Mouse (Mus musculus) layer of hippocampus, postnatal 25 days (tissue): ENCODE measurements around the gene Cpm. TPM values are rescaled to one million over a fixed set of nuclear protein-coding genes. Genes with fewer than 3 reads are reported as not detected.
"Not testable (repeated sequence)": the region's sequence is repeated elsewhere in the genome, so short reads cannot be mapped to it uniquely, and the experiment has no call there.

Source experiments
- DNase-seq, 2 experiments: peaks; one replicate each; pipeline ENCODE4 v3.0.0; 2022; ENCODE audit warnings: mixed read lengths in 2 of 2, low spot score in 1 of 2; ENCODE audit errors: extremely low spot score in 1 of 2
- total RNA-seq, 2 experiments: library from RNA; stranded (reverse); gene quantifications; 2 replicates each; pipeline ENCODE4 v1.2.3; 2021

The Cpm gene
- total RNA-seq, 2 experiments from 2014 or later = 8.5 to 11.4 TPM

GRCm38 (mm10) chr10:117616765-117617164, 12.5 kb upstream of the Cpm start:
- DNase-seq = not testable (repeated sequence)

DNA sequence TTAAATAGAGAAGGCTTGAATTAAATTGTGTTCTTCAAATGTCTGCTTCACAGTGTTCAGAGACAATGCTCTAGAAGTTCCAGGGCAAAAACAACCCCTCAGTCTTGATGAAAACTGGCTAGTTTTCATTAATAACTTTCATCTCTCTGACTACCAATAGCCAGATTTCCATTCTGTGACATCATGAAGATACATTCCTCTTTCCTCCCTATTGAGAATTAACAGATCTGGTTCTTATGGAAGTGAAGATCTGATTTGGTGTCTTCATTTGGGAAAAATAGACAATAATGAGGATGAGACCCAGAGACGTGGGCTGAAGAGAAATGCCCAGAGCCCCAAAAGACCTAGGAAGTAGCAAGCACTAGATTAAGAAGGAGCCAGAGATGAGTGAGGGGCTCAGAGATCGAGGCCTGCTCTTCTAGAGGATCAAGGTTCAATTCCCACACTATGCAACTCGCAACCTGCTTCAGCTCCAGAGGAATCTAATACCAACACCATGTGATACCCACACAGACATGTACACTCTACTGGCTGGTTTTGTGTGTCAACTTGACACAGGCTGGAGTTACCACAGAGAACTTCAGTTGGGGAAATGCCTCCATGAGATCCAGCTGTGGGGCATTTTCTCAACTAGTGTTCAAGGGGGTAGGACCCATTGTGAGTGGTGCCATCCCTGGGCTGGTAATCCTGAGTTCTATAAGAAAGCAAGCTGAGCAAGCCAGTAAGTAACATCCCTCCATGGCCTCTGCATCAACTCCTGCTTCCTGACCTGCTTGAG, 11.5 kb upstream of the Cpm start:
- DNase-seq = no peak

- DNase-seq = no peak
These were observed 10.0 kb upstream of the Cpm start for GRCm38 (mm10) chr10:117619041-117619861.

- DNase-seq = no peak
These were observed 9.5 kb upstream of the Cpm start for GRCm38 (mm10) chr10:117619862-117620179.

- DNase-seq = no peak
These were observed 8.8 kb upstream of the Cpm start for GRCm38 (mm10) chr10:117620530-117620929.

GRCm38 (mm10) chr10:117620934-117621501, 8.3 kb upstream of the Cpm start:
- DNase-seq = no peak

- no peak for DNase-seq
These were observed 7.4 kb upstream of the Cpm start for GRCm38 (mm10) chr10:117621616-117622533.

DNA sequence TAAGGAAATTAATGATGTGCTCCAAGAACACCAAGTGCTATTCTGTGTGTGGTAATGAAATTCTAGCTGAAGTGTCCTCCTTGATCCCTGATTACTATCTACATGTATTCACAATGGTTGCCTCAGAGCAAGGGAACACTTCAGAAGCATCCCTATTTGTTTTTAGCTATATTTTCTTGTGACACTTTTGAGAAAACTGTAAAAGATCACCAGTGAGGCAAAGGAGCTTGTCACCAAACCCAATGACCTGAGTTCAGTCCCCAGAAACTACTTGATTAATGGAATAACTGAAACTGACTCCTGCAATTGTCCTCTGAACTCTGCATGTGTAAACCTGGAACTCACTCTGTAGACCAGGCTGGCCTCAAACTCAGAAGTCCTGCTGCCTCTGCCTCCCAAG, 5.9 kb upstream of the Cpm start:
- no peak for DNase-seq

GRCm38 (mm10) chr10:117624222-117624621, 5.1 kb upstream of the Cpm start:
- no peak for DNase-seq

GRCm38 (mm10) chr10:117624655-117625497, 4.4 kb upstream of the Cpm start:
- DNase-seq = no peak

- no peak for DNase-seq
These were observed 3.6 kb upstream of the Cpm start for GRCm38 (mm10) chr10:117625500-117626296.

DNA sequence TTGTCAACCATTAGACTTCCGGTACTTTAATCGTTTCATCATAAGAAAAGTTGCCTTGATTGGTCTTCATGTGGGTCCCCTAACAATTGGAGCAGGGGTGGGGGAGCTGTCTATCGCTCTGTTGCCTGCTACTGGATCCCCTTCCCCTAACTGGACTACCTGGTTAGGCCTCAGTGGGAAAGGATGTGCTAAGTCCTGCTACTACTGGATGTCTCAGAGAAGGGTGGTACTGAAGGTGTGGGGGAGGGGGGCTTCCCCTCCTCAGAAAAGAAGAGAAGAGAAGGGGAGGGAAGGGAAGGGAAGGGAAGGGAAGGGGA, 3.0 kb upstream of the Cpm start:
- no peak for DNase-seq

GRCm38 (mm10) chr10:117626840-117627615, 2.3 kb upstream of the Cpm start:
- no peak for DNase-seq

GRCm38 (mm10) chr10:117627616-117627930, 1.7 kb upstream of the Cpm start:
- no peak for DNase-seq

DNA sequence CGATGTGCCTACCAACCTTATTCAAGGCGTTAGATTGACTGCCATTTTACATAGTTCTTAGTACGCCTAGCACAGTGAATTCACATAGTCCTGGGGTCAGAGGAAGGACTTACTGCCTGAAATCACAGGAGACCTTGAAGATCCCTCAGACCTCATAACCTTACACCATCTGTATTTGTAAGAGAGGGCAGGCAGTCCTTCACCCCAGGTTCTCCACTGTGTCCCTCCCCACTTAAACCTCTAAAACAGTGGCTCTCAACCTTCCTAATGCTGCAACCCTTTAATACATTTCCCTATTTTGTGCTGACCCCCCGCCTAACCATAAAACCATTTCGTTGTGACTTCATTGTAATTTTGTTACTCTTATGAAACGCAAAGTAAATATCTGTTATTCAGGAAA, 1.4 kb upstream of the Cpm start:
- no peak for DNase-seq

GRCm38 (mm10) chr10:117628363-117629168, 734 bp upstream of the Cpm start:
- DNase-seq = no peak

- no peak for DNase-seq
These were observed 876 bp downstream of the Cpm start for GRCm38 (mm10) chr10:117630176-117630575.

DNA sequence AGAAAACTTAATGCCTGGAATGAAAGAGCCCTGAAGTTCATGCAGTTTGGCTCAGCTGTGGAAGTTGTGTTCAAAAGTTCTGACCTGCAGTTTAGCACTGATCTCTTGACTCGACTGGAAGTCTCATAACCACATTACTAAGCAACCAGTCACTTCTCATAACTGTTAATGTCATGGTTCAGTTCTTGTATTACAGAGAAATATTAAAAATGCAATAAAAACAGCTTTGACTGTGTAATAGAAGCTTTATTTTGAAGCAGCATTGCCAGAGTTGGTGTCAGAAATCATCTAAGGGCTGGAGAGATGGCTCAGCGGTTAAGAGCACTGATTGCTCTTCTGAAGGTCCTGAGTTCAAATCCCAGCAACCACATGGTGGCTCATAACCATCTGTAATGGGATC, 1.5 kb downstream of the Cpm start:
- DNase-seq = no peak
